Comparison of ENCODE assay signal across 14 mouse cellular contexts in the genomic region with DNA sequence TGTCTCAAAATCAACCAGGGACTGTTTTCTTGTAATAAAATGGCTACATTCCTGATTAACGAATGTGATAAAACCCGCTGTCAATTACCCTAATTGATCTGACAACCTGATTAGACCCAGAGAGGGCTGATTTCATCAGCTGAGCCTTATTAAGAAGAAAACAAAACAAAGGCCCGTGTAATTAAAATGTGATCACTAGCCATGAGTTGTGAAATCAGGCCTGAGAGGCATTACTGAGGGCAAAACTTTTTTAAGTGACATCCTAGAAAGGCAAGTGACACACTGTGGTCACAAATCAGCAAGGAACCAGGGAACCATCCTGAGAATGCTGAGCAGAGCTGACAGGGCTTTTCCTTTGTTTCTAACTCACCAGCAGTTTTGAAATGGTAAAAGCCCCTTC.
"Had no signal": no experiment of that assay in that cellular context is flagged by ENCODE, and none has a peak within 500 bp of the region (broad histone marks: within the 10 kb centered on the region; RNA-seq: fewer than 3 reads in every experiment).

No protein-coding gene starts in this region.

- DNase-seq: gastrocnemius, adult 2 months; gastrocnemius, postnatal 10 days; gastrocnemius, postnatal 25 days; heart, adult 18-20 months; heart, postnatal 14 days; heart, postnatal 36 days; kidney, adult 11 months; kidney, adult 2 months; kidney, adult 9 months; kidney, postnatal 14 days; kidney, postnatal 36 days; layer of hippocampus, adult 9-11 months; layer of hippocampus, postnatal 36 days; left cerebral cortex, postnatal 4 days had no signal
